23 mouse cellular contexts compared by ENCODE assay signal in genomic region chr10:96845906-96846305, GRCm38 (mm10).
"Had no signal": no experiment of that assay in that cellular context is flagged by ENCODE, and none has a peak within 500 bp of the region (broad histone marks: within the 10 kb centered on the region; RNA-seq: fewer than 3 reads in every experiment).

No protein-coding gene starts in this region.

- H3K27ac ChIP-seq: kidney, postnatal 0 days; layer of hippocampus, adult 2 months; limb, embryonic 10.5 days; limb, embryonic 13.5 days; liver, embryonic 12.5 days; liver, embryonic 15.5 days; lung, embryonic 15.5 days; neural tube, embryonic 12.5 days; neural tube, embryonic 15.5 days; stomach, embryonic 15.5 days had no signal

- H3K4me3 ChIP-seq: layer of hippocampus, adult 2 months; limb, embryonic 10.5 days; limb, embryonic 13.5 days; liver, embryonic 12.5 days; liver, embryonic 15.5 days; lung, embryonic 15.5 days; megakaryocyte, embryonic 14.5 days; neural tube, embryonic 12.5 days; neural tube, embryonic 15.5 days; stomach, embryonic 15.5 days had no signal

- H3K4me1 ChIP-seq: limb, embryonic 10.5 days; limb, embryonic 13.5 days; liver, embryonic 12.5 days; liver, embryonic 15.5 days; lung, embryonic 15.5 days; megakaryocyte, embryonic 14.5 days; neural tube, embryonic 12.5 days; neural tube, embryonic 15.5 days; stomach, embryonic 15.5 days had no signal

- H3K36me3 ChIP-seq: limb, embryonic 10.5 days; limb, embryonic 13.5 days; liver, embryonic 12.5 days; liver, embryonic 15.5 days; lung, embryonic 15.5 days; neural tube, embryonic 12.5 days; neural tube, embryonic 15.5 days; stomach, embryonic 15.5 days had no signal

- H3K9ac ChIP-seq: limb, embryonic 13.5 days; liver, embryonic 12.5 days; liver, embryonic 15.5 days; lung, embryonic 15.5 days; neural tube, embryonic 12.5 days; neural tube, embryonic 15.5 days; stomach, embryonic 15.5 days had no signal

- H3K27me3 ChIP-seq: limb, embryonic 13.5 days; liver, embryonic 12.5 days; liver, embryonic 15.5 days; lung, embryonic 15.5 days; megakaryocyte, embryonic 14.5 days; neural tube, embryonic 12.5 days; neural tube, embryonic 15.5 days; stomach, embryonic 15.5 days had no signal

- DNase-seq: kidney, postnatal 25 days; layer of hippocampus, adult 9-11 months; liver; lung, adult 18-20 months; lung, postnatal 10 days; lung, postnatal 36 days; midbrain, embryonic 14.5 days; right cerebral cortex, adult 18-20 months; right cerebral cortex, postnatal 14 days; spleen, adult 18-20 months; thymus, postnatal 36 days had no signal

- ATAC-seq: liver, embryonic 12.5 days had no signal

- H3K9me3 ChIP-seq: limb, embryonic 10.5 days; limb, embryonic 13.5 days; liver, embryonic 12.5 days; liver, embryonic 15.5 days; lung, embryonic 15.5 days; neural tube, embryonic 12.5 days; neural tube, embryonic 15.5 days; stomach, embryonic 15.5 days had no signal

- H3K4me2 ChIP-seq: limb, embryonic 13.5 days; liver, embryonic 12.5 days; liver, embryonic 15.5 days; lung, embryonic 15.5 days; midbrain, embryonic 11.5 days; neural tube, embryonic 12.5 days; neural tube, embryonic 15.5 days; stomach, embryonic 15.5 days had no signal
